Comparison of ENCODE assay signal across 8 mouse cellular contexts in genomic region chr6:124746296-124746605, GRCm38 (mm10). TPM values are rescaled to one million over a fixed set of nuclear protein-coding genes. Genes with fewer than 3 reads are reported as not detected.
A peak's percentile ranks its signal among the peaks of the same experiment; 100 is the strongest.
DNase-seq lines count a peak whose midpoint lies in the region; ATAC-seq and TF ChIP-seq lines count a peak whose summit lies in the region.

No protein-coding gene starts in this region.

- no peak for DNase-seq in liver, adult 2 months (ENCODE audit: extremely low read depth, low read depth, low spot score)
- no peak for DNase-seq in liver
- DNase-seq in embryonic facial prominence, embryonic 14.5 days (ENCODE audit: low spot score): peak; percentile 23
- DNase-seq in hindbrain, postnatal 0 days (ENCODE audit: low spot score): no peak
- DNase-seq in midbrain, postnatal 0 days (ENCODE audit: low spot score): no peak
- DNase-seq in urinary bladder, postnatal 4 days (ENCODE audit: low spot score in 2 of 2): no peak
- no peak for DNase-seq in right cerebral cortex, adult 18-20 months
- DNase-seq in layer of hippocampus, postnatal 10 days (ENCODE audit: low spot score in 2 of 2): no peak

- peak; percentile 4; the same call in 1 of the 2 replicates for ATAC-seq in embryonic facial prominence, embryonic 14.5 days (ENCODE audit: low read depth)
- peak; percentile 1 for ATAC-seq in hindbrain, postnatal 0 days
- 0 out of 2 replicates have a peak, but pooled peaks have one; percentile 1 for ATAC-seq in midbrain, postnatal 0 days (ENCODE audit: low FRiP score)

- H3K9ac ChIP-seq in liver, adult 2 months (ENCODE audit: low read depth, low read length): peak overlapping the region; percentile 85
- H3K9ac ChIP-seq in embryonic facial prominence, embryonic 14.5 days (ENCODE audit: low read depth, low read length): peak overlapping the region; percentile 80
- H3K9ac ChIP-seq in hindbrain, postnatal 0 days (replicated peaks; ENCODE audit: low read length): peak overlapping the region; percentile 78
- H3K9ac ChIP-seq in midbrain, postnatal 0 days (replicated peaks; ENCODE audit: low read length, poor library complexity, severe bottlenecking): peak overlapping the region; percentile 84

- TF ChIP-seq CTCF in liver, adult 2 months (IDR thresholded peaks at IDR 0.05; ENCODE audit: low read depth, low read length): no peak
- 0 out of 2 replicates have a peak, but pooled peaks have one; percentile 0 for TF ChIP-seq CTCF in hindbrain, postnatal 0 days (IDR thresholded peaks at IDR 0.05; ENCODE audit: low read depth)
- TF ChIP-seq CTCF in midbrain, postnatal 0 days (IDR thresholded peaks at IDR 0.05): no peak

- H3K4me1 ChIP-seq in liver, adult 2 months (ENCODE audit: control insufficient read depth, insufficient read depth, low read length): peaks cover 6% of the 10 kb centered on the region
- peaks cover 10% of the 10 kb centered on the region; the same call in 1 of the 2 replicates for H3K4me1 ChIP-seq in embryonic facial prominence, embryonic 14.5 days (ENCODE audit: control insufficient read depth, insufficient read depth, low read length)
- H3K4me1 ChIP-seq in hindbrain, postnatal 0 days (ENCODE audit: insufficient read depth, low read length): peaks cover 6% of the 10 kb centered on the region; the same call in 1 of the 2 replicates
- no peaks in the 10 kb centered on the region for H3K4me1 ChIP-seq in midbrain, postnatal 0 days (ENCODE audit: insufficient read depth, low read length)

- peak overlapping the region; percentile 50; the same call in 1 of the 2 replicates for H3K27ac ChIP-seq in liver, adult 2 months (replicated peaks; ENCODE audit: insufficient read depth, low read depth, low read length)
- H3K27ac ChIP-seq in embryonic facial prominence, embryonic 14.5 days (replicated peaks; ENCODE audit: low read depth, low read length): peak overlapping the region; percentile 89
- H3K27ac ChIP-seq in hindbrain, postnatal 0 days: peak overlapping the region; percentile 87
- H3K27ac ChIP-seq in midbrain, postnatal 0 days (ENCODE audit: low read depth, low read length): peak overlapping the region; percentile 87

- no peaks in the 10 kb centered on the region; the same call in 1 of the 2 replicates for H3K36me3 ChIP-seq in liver, adult 2 months (ENCODE audit: control insufficient read depth, insufficient read depth, low read length)
- peaks cover 75% of the 10 kb centered on the region for H3K36me3 ChIP-seq in embryonic facial prominence, embryonic 14.5 days (ENCODE audit: control insufficient read depth, insufficient read depth, low read length)
- peaks cover 25% of the 10 kb centered on the region for H3K36me3 ChIP-seq in hindbrain, postnatal 0 days (ENCODE audit: insufficient read depth, low read length)
- H3K36me3 ChIP-seq in midbrain, postnatal 0 days (ENCODE audit: insufficient read depth, low read length): peaks cover 47% of the 10 kb centered on the region

- H3K79me2 ChIP-seq in liver, adult 2 months (ENCODE audit: control insufficient read depth, insufficient read depth, low read length): peaks cover 2% of the 10 kb centered on the region; the same call in 1 of the 2 replicates

- no peak for TF ChIP-seq POLR2A in liver, adult 2 months (IDR thresholded peaks at IDR 0.05; ENCODE audit: extremely low read depth, insufficient read depth, low read length)

- H3K27me3 ChIP-seq in liver, adult 2 months (ENCODE audit: control insufficient read depth, insufficient read depth, low read length): no peaks in the 10 kb centered on the region
- H3K27me3 ChIP-seq in embryonic facial prominence, embryonic 14.5 days (replicated peaks; ENCODE audit: control insufficient read depth, insufficient read depth, low read length): no peaks in the 10 kb centered on the region
- no peaks in the 10 kb centered on the region for H3K27me3 ChIP-seq in hindbrain, postnatal 0 days (ENCODE audit: insufficient read depth, low read length)
- H3K27me3 ChIP-seq in midbrain, postnatal 0 days (ENCODE audit: insufficient read depth, low read length): no peaks in the 10 kb centered on the region

- WGBS in liver, adult 2 months: 41% methylated on average over 8 of the region's 8 CpGs
- 22% methylated on average over 8 of the region's 8 CpGs for WGBS in embryonic facial prominence, embryonic 14.5 days
- 14% methylated on average over 8 of the region's 8 CpGs for WGBS in hindbrain, postnatal 0 days
- WGBS in midbrain, postnatal 0 days: 12% methylated on average over 8 of the region's 8 CpGs

- H3K4me3 ChIP-seq in liver, adult 2 months (ENCODE audit: insufficient read depth, low read depth, low read length): peak overlapping the region; percentile 65
- H3K4me3 ChIP-seq in embryonic facial prominence, embryonic 14.5 days (ENCODE audit: low read depth, low read length): peak overlapping the region; percentile 54
- H3K4me3 ChIP-seq in hindbrain, postnatal 0 days (ENCODE audit: low read length): peak overlapping the region; percentile 45
- H3K4me3 ChIP-seq in midbrain, postnatal 0 days (ENCODE audit: low read depth, low read length): peak overlapping the region; percentile 44

- no peaks in the 10 kb centered on the region for H3K9me3 ChIP-seq in embryonic facial prominence, embryonic 14.5 days (ENCODE audit: control insufficient read depth, low read length)
- no peaks in the 10 kb centered on the region for H3K9me3 ChIP-seq in hindbrain, postnatal 0 days (ENCODE audit: low read length)
- no peaks in the 10 kb centered on the region for H3K9me3 ChIP-seq in midbrain, postnatal 0 days (ENCODE audit: low read length)

- H3K4me2 ChIP-seq in embryonic facial prominence, embryonic 14.5 days (ENCODE audit: low read depth, low read length): peak overlapping the region; percentile 96
- peak overlapping the region; percentile 96 for H3K4me2 ChIP-seq in hindbrain, postnatal 0 days (ENCODE audit: low read depth, low read length)
- H3K4me2 ChIP-seq in midbrain, postnatal 0 days (ENCODE audit: low read depth, low read length, poor library complexity, severe bottlenecking): peak overlapping the region; percentile 97

RNA-seq across cellular contexts. Expression of gene Grcc10, which starts 5.1 kb away (rescaled TPM):
- 125 and 140 TPM in 2 replicates for total RNA-seq in liver, adult 2 months (2014; rRNA removed)
- polyA plus RNA-seq in liver, adult 2 months (2012; rRNA removed): 203 and 216 TPM in 2 replicates
- polyA plus RNA-seq in embryonic facial prominence, embryonic 14.5 days (2014; fragmentation: Nextera tagmentation; extraction: Ambion mirVana): 392 and 415 TPM in 2 replicates
- 212 and 236 TPM in 2 replicates for total RNA-seq in hindbrain, postnatal 0 days (2014; rRNA removed)
- polyA plus RNA-seq in hindbrain, postnatal 0 days (2015; fragmentation: Nextera tagmentation; extraction: Ambion mirVana): 643 and 649 TPM in 2 replicates
- total RNA-seq in midbrain, postnatal 0 days (2014; rRNA removed): 244 and 246 TPM in 2 replicates
- 710 and 723 TPM in 2 replicates for polyA plus RNA-seq in midbrain, postnatal 0 days (2015; fragmentation: Nextera tagmentation; extraction: Ambion mirVana)
- 100 to 1,000 TPM; 329 to 345 TPM for total RNA-seq in layer of hippocampus, postnatal 10 days (2021)

RNA-seq across cellular contexts. Expression of gene Ptpn6, which starts 7.7 kb away (rescaled TPM):
- 16.7 and 19.7 TPM in 2 replicates for total RNA-seq in liver, adult 2 months (2014; rRNA removed)
- polyA plus RNA-seq in liver, adult 2 months (2012; rRNA removed): 17.3 and 17.8 TPM in 2 replicates
- 14.3 and 16.1 TPM in 2 replicates for polyA plus RNA-seq in embryonic facial prominence, embryonic 14.5 days (2014; fragmentation: Nextera tagmentation; extraction: Ambion mirVana)
- 3.8 and 3.9 TPM in 2 replicates for total RNA-seq in hindbrain, postnatal 0 days (2014; rRNA removed)
- polyA plus RNA-seq in hindbrain, postnatal 0 days (2015; fragmentation: Nextera tagmentation; extraction: Ambion mirVana): 4.3 and 4.8 TPM in 2 replicates
- total RNA-seq in midbrain, postnatal 0 days (2014; rRNA removed): 2.3 and 3.4 TPM in 2 replicates
- 3.2 and 4.0 TPM in 2 replicates for polyA plus RNA-seq in midbrain, postnatal 0 days (2015; fragmentation: Nextera tagmentation; extraction: Ambion mirVana)
- total RNA-seq in layer of hippocampus, postnatal 10 days (2021): 1 to 10 TPM; 4.3 to 5.3 TPM

RNA-seq across cellular contexts. Expression of gene Gm45234, which starts 9.6 kb away (rescaled TPM):
- not detected in 2 replicates for total RNA-seq in liver, adult 2 months (2014; rRNA removed)
- polyA plus RNA-seq in liver, adult 2 months (2012; rRNA removed): not detected in 2 replicates
- polyA plus RNA-seq in embryonic facial prominence, embryonic 14.5 days (2014; fragmentation: Nextera tagmentation; extraction: Ambion mirVana): not detected in 2 replicates
- total RNA-seq in hindbrain, postnatal 0 days (2014; rRNA removed): 0.26 TPM in 1 of 2 replicates, not detected in the other
- polyA plus RNA-seq in hindbrain, postnatal 0 days (2015; fragmentation: Nextera tagmentation; extraction: Ambion mirVana): not detected in 2 replicates
- not detected in 2 replicates for total RNA-seq in midbrain, postnatal 0 days (2014; rRNA removed)
- polyA plus RNA-seq in midbrain, postnatal 0 days (2015; fragmentation: Nextera tagmentation; extraction: Ambion mirVana): not detected in 2 replicates
- total RNA-seq in layer of hippocampus, postnatal 10 days (2021): not detected

RNA-seq across cellular contexts. Expression of gene Atn1, which starts 10.1 kb away (rescaled TPM):
- total RNA-seq in liver, adult 2 months (2014; rRNA removed): 1.4 and 1.5 TPM in 2 replicates
- polyA plus RNA-seq in liver, adult 2 months (2012; rRNA removed): 9.6 and 10.9 TPM in 2 replicates
- 13.8 and 14.9 TPM in 2 replicates for polyA plus RNA-seq in embryonic facial prominence, embryonic 14.5 days (2014; fragmentation: Nextera tagmentation; extraction: Ambion mirVana)
- 19.1 and 23.7 TPM in 2 replicates for total RNA-seq in hindbrain, postnatal 0 days (2014; rRNA removed)
- 19.9 and 21.3 TPM in 2 replicates for polyA plus RNA-seq in hindbrain, postnatal 0 days (2015; fragmentation: Nextera tagmentation; extraction: Ambion mirVana)
- 30.7 and 38.0 TPM in 2 replicates for total RNA-seq in midbrain, postnatal 0 days (2014; rRNA removed)
- 25.5 and 30.4 TPM in 2 replicates for polyA plus RNA-seq in midbrain, postnatal 0 days (2015; fragmentation: Nextera tagmentation; extraction: Ambion mirVana)
- 100 to 1,000 TPM; 138 to 150 TPM for total RNA-seq in layer of hippocampus, postnatal 10 days (2021)

RNA-seq across cellular contexts. Expression of gene Eno2, which starts 23.2 kb away (rescaled TPM):
- total RNA-seq in liver, adult 2 months (2014; rRNA removed): 0.09 and 0.67 TPM in 2 replicates
- 0.19 and 0.34 TPM in 2 replicates for polyA plus RNA-seq in liver, adult 2 months (2012; rRNA removed)
- polyA plus RNA-seq in embryonic facial prominence, embryonic 14.5 days (2014; fragmentation: Nextera tagmentation; extraction: Ambion mirVana): 10.4 and 11.2 TPM in 2 replicates
- 281 and 357 TPM in 2 replicates for total RNA-seq in hindbrain, postnatal 0 days (2014; rRNA removed)
- polyA plus RNA-seq in hindbrain, postnatal 0 days (2015; fragmentation: Nextera tagmentation; extraction: Ambion mirVana): 213 and 216 TPM in 2 replicates
- 221 and 267 TPM in 2 replicates for total RNA-seq in midbrain, postnatal 0 days (2014; rRNA removed)
- polyA plus RNA-seq in midbrain, postnatal 0 days (2015; fragmentation: Nextera tagmentation; extraction: Ambion mirVana): 175 and 189 TPM in 2 replicates
- 100 to 1,000 TPM; 476 to 480 TPM for total RNA-seq in layer of hippocampus, postnatal 10 days (2021)
